Mouse (Mus musculus) testis, adult 2 months (tissue): ENCODE data around the gene Cysrt1. TPM values are rescaled to one million over a fixed set of nuclear protein-coding genes. Genes with fewer than 3 reads are reported as not detected.

ENCODE experiments used
- H3K27ac ChIP-seq: fragments of 200-500 bp; 2 replicates; pipeline ENCODE4 v1.5.1; 2012; ENCODE audit warnings: low read depth, low read length; ENCODE audit not compliant: control insufficient read depth, insufficient read depth
- H3K27me3 ChIP-seq: fragments of 200-500 bp; 2 replicates; pipeline ENCODE4 v1.6.1; 2012; ENCODE audit warnings: mild to moderate bottlenecking, low read length, moderate library complexity; ENCODE audit not compliant: control insufficient read depth, insufficient read depth
- H3K36me3 ChIP-seq: fragments of 200-500 bp; 2 replicates; pipeline ENCODE4 v1.6.1; 2012; ENCODE audit warnings: mild to moderate bottlenecking, low read length; ENCODE audit not compliant: control insufficient read depth, insufficient read depth
- H3K4me1 ChIP-seq: fragments of 200-500 bp; 2 replicates; pipeline ENCODE4 v1.6.1; 2012; ENCODE audit warnings: low read length; ENCODE audit not compliant: control insufficient read depth, insufficient read depth
- H3K4me3 ChIP-seq: fragments of 200-500 bp; 2 replicates; pipeline ENCODE4 v1.5.1; 2012; ENCODE audit warnings: low read depth, mild to moderate bottlenecking, low read length, moderate library complexity, mixed read lengths; ENCODE audit not compliant: control insufficient read depth
- CTCF ChIP-seq: fragments of 200-500 bp; IDR thresholded peaks from 2 replicates; pipeline ENCODE4 v1.5.1; 2012; ENCODE audit warnings: low read depth, mild to moderate bottlenecking, inconsistent platforms, low read length, moderate library complexity; ENCODE audit not compliant: control insufficient read depth, insufficient read depth, insufficient replicate concordance
- POLR2A ChIP-seq: fragments of 200-500 bp; IDR thresholded peaks from 2 replicates; pipeline ENCODE4 v1.6.1; 2012; ENCODE audit warnings: low read depth, mild to moderate bottlenecking, inconsistent platforms, low read length, moderate library complexity; ENCODE audit not compliant: control insufficient read depth
- polyA plus RNA-seq: library from polyadenylated mRNA; depleted of rRNA; stranded (reverse); fragments of >200 nt; gene quantifications from 2 replicates; pipeline ENCODE4 v1.2.3, GENCODE M21; 2012; rRNA removed

Cysrt1 gene
- polyA plus RNA-seq: 0.12 and 0.31 TPM in 2 replicates

DNA sequence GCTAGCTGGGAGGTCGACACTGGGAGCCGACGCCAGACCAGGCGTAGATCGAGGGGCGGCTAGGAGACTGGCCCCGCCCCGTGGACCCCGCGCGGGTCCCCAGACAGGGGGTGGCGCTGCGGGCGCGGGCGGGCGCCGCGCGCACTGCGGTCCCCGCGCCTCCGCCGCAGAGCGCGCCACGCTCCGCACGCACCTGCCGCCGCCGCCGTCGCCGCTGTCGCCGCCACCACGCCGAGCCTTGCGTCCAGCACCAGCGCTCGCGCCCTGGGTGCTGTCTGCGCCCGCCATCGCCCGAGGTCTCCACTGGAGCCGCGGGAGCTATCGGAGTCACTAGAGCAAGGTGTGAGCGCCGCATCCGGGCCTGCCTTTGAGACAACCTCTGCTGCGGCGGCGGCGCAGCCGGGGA lies at the start of gene Cysrt1, which contains the start of gene Rnf208:
Gene Cysrt1, minus strand, starts transcription at position 352 of the 406 bp plus-strand sequence.
Gene Rnf208, plus strand, starts transcription at position 155 of the 406 bp plus-strand sequence.
- H3K4me1 ChIP-seq: peaks cover 23% of the 10 kb centered on the region
- TF ChIP-seq CTCF (no peak), POLR2A (no peak)
- no peak within 1 kb of the TSS for H3K27ac ChIP-seq
- no peaks in the 10 kb centered on the region; the same call in 1 of the 2 replicates for H3K36me3 ChIP-seq
- no peaks in the 10 kb centered on the region for H3K27me3 ChIP-seq
- peak within 1 kb of the TSS; percentile 72 for H3K4me3 ChIP-seq

DNA sequence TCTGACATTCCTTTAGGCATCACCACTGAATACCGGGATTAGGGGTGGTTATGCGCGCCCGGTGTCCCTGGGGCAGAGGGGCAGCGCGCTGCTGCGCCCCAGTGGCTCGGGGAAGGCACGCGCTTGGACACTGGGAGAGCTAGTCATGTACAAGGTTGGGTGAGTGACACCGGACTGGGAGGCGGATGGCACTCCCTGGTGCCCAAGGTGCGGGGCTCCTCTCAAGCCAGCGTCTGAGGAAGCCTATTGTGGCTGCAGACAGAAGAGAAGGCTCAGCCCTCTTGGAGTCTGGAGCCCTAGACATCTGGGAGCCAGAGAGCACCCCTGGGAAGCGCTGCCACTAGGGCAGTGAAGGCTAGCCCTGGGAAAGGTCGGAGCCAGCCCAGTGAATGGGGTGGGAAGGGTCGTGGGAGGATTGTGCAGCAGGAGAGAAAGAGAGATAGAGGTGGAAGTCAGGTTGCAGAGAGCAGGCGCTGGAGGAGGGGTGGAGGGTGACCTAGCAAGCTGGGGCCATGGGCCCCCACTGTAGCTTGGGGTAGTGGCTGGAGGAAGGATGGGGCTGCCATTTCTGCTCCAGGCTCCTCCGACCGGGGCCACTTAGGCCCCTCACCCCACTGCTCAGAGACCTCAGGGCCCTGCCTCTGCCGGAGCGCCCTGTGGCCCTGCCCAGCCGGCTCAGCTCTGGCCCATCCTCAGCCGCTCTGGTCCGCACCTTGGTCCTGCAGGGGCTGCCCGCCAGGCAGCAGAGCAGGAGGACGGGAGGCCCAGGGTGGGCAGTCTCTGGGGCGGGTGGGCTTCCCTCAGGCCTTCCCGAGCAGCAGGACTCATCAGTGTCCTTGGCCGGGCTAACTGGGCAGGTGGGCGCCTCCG lies 49.2 kb upstream of the Cysrt1 start:
- no peak for TF ChIP-seq POLR2A
- no peak for TF ChIP-seq CTCF
- Histone ChIP-seq H3K27me3 (no peaks in the 10 kb centered on the region), H3K36me3 (no peaks in the 10 kb centered on the region), H3K27ac (no peak overlapping the region), H3K4me1 (peaks cover 8% of the 10 kb centered on the region), H3K4me3 (peak overlapping the region; percentile 76)

GRCm38 (mm10) chr2:25290816-25291130 lies 48.5 kb upstream of the Cysrt1 start:
- Histone ChIP-seq H3K4me3 (peak overlapping the region; percentile 76), H3K27me3 (no peaks in the 10 kb centered on the region)
- no peak for TF ChIP-seq CTCF
- no peak for TF ChIP-seq POLR2A

DNA sequence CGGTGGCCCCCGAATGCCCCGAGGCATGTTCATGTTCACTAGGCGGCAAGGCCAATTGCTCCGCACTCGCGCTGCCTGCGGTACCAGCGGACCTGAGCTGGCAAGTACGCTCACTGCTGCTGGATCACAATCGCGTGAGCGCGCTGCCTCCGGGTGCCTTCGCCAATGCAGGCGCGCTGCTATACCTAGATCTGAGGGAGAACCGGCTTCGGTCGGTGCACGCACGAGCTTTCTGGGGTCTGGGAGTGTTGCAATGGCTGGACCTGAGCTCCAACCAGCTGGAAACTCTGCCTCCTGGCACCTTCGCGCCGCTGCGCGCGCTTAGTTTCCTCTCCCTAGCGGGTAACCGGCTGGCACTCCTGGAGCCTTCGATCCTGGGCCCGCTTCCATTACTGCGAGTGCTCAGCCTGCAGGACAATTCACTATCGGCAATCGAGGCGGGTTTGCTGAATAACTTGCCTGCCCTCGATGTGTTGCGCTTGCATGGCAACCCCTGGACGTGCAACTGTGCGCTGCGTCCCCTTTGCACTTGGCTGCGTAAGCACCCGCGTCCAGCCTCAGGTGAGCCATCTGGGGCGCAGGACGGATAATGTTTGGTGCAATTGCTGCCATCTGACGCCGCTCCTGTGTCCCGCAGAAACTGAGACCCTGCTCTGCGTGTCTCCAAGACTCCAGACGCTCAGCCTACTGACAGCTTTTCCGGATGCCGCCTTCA lies 48.0 kb upstream of the Cysrt1 start:
- H3K4me1 ChIP-seq: peaks cover 8% of the 10 kb centered on the region
- H3K27ac ChIP-seq: no peak overlapping the region
- H3K4me3 ChIP-seq: peak overlapping the region; percentile 76
- TF ChIP-seq POLR2A (0 out of 2 replicates have a peak, but pooled peaks have one; percentile 2), CTCF (no peak)
- H3K27me3 ChIP-seq: no peaks in the 10 kb centered on the region
- H3K36me3 ChIP-seq: no peaks in the 10 kb centered on the region; the same call in 1 of the 2 replicates

More at GRCm38 (mm10) chr2:25290816-25291130, 48.5 kb upstream of the Cysrt1 start:
- no peaks in the 10 kb centered on the region for H3K36me3 ChIP-seq
- H3K27ac ChIP-seq: no peak overlapping the region
- H3K4me1 ChIP-seq: peaks cover 8% of the 10 kb centered on the region

- Histone ChIP-seq H3K4me1 (peaks cover 8% of the 10 kb centered on the region), H3K27me3 (no peaks in the 10 kb centered on the region)
Measured at GRCm38 (mm10) chr2:25289651-25290050, 47.4 kb upstream of the Cysrt1 start, which contains the start of gene Lrrc26. Gene Lrrc26, plus strand, starts transcription at chr2:25289915.

DNA sequence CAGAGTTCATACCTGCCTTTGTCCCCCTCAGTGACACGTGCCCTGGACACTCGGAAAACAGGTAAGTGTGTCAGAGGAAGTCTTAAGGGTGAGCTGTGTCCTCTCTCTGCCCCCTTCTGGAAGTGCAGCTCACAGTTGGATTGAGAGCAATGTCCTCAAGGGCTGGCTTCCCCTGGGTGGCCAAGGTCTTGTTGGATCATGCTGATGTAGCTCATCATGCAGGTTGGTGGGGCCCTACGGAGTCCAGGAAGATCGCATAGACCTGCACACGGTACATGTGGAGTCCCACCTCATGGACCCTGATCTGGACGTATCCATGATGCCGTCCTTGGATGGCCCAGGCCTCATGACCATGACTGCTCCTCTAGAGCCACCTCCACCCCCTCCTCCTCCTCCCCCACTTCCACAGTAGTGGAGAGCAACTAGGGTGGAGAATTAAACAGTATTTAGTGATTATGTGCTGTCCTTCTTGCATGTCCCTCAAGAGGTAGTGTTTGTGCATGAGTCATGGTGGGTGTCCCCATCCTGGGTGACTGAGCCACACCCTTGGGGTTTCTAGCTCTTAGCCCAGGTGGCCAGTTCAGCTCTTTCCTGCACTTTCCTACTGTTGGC lies 46.6 kb upstream of the Cysrt1 start:
- Histone ChIP-seq H3K27ac (no peak overlapping the region), H3K4me3 (peak overlapping the region; percentile 76), H3K27me3 (no peaks in the 10 kb centered on the region), H3K4me1 (peaks cover 8% of the 10 kb centered on the region), H3K36me3 (peaks cover 5% of the 10 kb centered on the region)
- TF ChIP-seq POLR2A: no peak
- no peak for TF ChIP-seq CTCF

More at GRCm38 (mm10) chr2:25289651-25290050, 47.4 kb upstream of the Cysrt1 start, which contains the start of gene Lrrc26:
- peak within 1 kb of the TSS; percentile 76 for H3K4me3 ChIP-seq
- no peak for TF ChIP-seq POLR2A
- peaks cover 4% of the 10 kb centered on the region for H3K36me3 ChIP-seq
- no peak within 1 kb of the TSS for H3K27ac ChIP-seq

GRCm38 (mm10) chr2:25287927-25288649 lies 45.8 kb upstream of the Cysrt1 start, which contains the start of gene Tmem210:
Gene Tmem210, plus strand, starts transcription at chr2:25288145.
- Histone ChIP-seq H3K4me3 (peak within 1 kb of the TSS; percentile 76), H3K27me3 (no peaks in the 10 kb centered on the region), H3K4me1 (peaks cover 8% of the 10 kb centered on the region), H3K27ac (peak within 1 kb of the TSS; percentile 54), H3K36me3 (peaks cover 5% of the 10 kb centered on the region)
- TF ChIP-seq CTCF (no peak), POLR2A (peak; percentile 63)
